Comparison of ENCODE assay signal across 10 mouse cellular contexts in genomic region chr14:30586780-30587461, GRCm38 (mm10). TPM values are rescaled to one million over a fixed set of nuclear protein-coding genes. Genes with fewer than 3 reads are reported as not detected.
DNase-seq lines count a peak whose midpoint lies in the region; ATAC-seq and TF ChIP-seq lines count a peak whose summit lies in the region.
"Had no signal": no experiment of that assay in that cellular context is flagged by ENCODE, and none has a peak within 500 bp of the region (broad histone marks: within the 10 kb centered on the region; RNA-seq: fewer than 3 reads in every experiment).

No protein-coding gene starts in this region.

- WGBS in forebrain, embryonic 10.5 days: 77% methylated on average over 7 of the region's 7 CpGs
- WGBS in forebrain, embryonic 11.5 days: 71% methylated on average over 7 of the region's 7 CpGs
- WGBS in lung, postnatal 0 days: 19% methylated on average over 7 of the region's 7 CpGs
- 51% methylated on average over 7 of the region's 7 CpGs for WGBS in hindbrain, embryonic 12.5 days
- 39% methylated on average over 7 of the region's 7 CpGs for WGBS in neural tube, embryonic 14.5 days

- no peak overlapping the region for H3K4me2 ChIP-seq in forebrain, embryonic 11.5 days (ENCODE audit: low read depth, low read length, severe bottlenecking)
- no peak overlapping the region for H3K4me2 ChIP-seq in lung, postnatal 0 days (replicated peaks; ENCODE audit: low read depth, low read length)
- H3K4me2 ChIP-seq in hindbrain, embryonic 12.5 days (replicated peaks): no peak overlapping the region
- no peak overlapping the region for H3K4me2 ChIP-seq in neural tube, embryonic 14.5 days (ENCODE audit: low read depth, low read length)

- peaks cover 43% of the 10 kb centered on the region for H3K4me1 ChIP-seq in forebrain, embryonic 10.5 days
- peaks cover 7% of the 10 kb centered on the region; the same call in 1 of the 2 replicates for H3K4me1 ChIP-seq in forebrain, embryonic 11.5 days (replicated peaks; ENCODE audit: control insufficient read depth, insufficient read depth, low read length)
- H3K4me1 ChIP-seq in lung, postnatal 0 days (ENCODE audit: insufficient read depth, low read depth, low read length): peaks cover 9% of the 10 kb centered on the region; the same call in 1 of the 2 replicates
- H3K4me1 ChIP-seq in hindbrain, embryonic 12.5 days: peaks cover 26% of the 10 kb centered on the region
- H3K4me1 ChIP-seq in neural tube, embryonic 14.5 days (ENCODE audit: control insufficient read depth, insufficient read depth, low read length): no peaks in the 10 kb centered on the region; the same call in none of the 2 replicates

- H3K9ac ChIP-seq in forebrain, embryonic 11.5 days (ENCODE audit: low read length): no peak overlapping the region
- H3K9ac ChIP-seq in lung, postnatal 0 days (replicated peaks; ENCODE audit: low read depth): no peak overlapping the region
- no peak overlapping the region for H3K9ac ChIP-seq in hindbrain, embryonic 12.5 days
- no peak overlapping the region for H3K9ac ChIP-seq in neural tube, embryonic 14.5 days (replicated peaks; ENCODE audit: low read depth, low read length)

- ATAC-seq in forebrain, embryonic 11.5 days (replicated peaks; ENCODE audit: low FRiP score): no peak
- ATAC-seq in lung, postnatal 0 days: peak; percentile 46
- ATAC-seq in hindbrain, embryonic 12.5 days (ENCODE audit: low FRiP score): peak; percentile 39; the same call in 1 of the 2 replicates
- ATAC-seq in neural tube, embryonic 14.5 days (ENCODE audit: low read depth): peak; percentile 50; the same call in 1 of the 2 replicates

- H3K27me3 ChIP-seq in forebrain, embryonic 10.5 days (ENCODE audit: poor library complexity, severe bottlenecking): no peaks in the 10 kb centered on the region
- no peaks in the 10 kb centered on the region for H3K27me3 ChIP-seq in forebrain, embryonic 11.5 days (ENCODE audit: control insufficient read depth, insufficient read depth, low read length)
- H3K27me3 ChIP-seq in lung, postnatal 0 days (replicated peaks; ENCODE audit: insufficient read depth, low read length): no peaks in the 10 kb centered on the region
- peaks cover 4% of the 10 kb centered on the region for H3K27me3 ChIP-seq in hindbrain, embryonic 12.5 days
- H3K27me3 ChIP-seq in neural tube, embryonic 14.5 days (ENCODE audit: control insufficient read depth, insufficient read depth, low read length): no peaks in the 10 kb centered on the region

- H3K27ac ChIP-seq in forebrain, embryonic 10.5 days: peak overlapping the region; percentile 3
- no peak overlapping the region for H3K27ac ChIP-seq in forebrain, embryonic 11.5 days (ENCODE audit: low read depth, low read length)
- no peak overlapping the region for H3K27ac ChIP-seq in lung, postnatal 0 days (ENCODE audit: low read length)
- H3K27ac ChIP-seq in hindbrain, embryonic 12.5 days: 0 out of 2 replicates have a peak overlapping the region, but pooled peaks have one; percentile 30
- H3K27ac ChIP-seq in neural tube, embryonic 14.5 days (ENCODE audit: low read depth, low read length): no peak overlapping the region

- no peak; the same call in 1 of the 2 replicates for TF ChIP-seq CTCF in lung, postnatal 0 days (IDR thresholded peaks at IDR 0.05)

- no peaks in the 10 kb centered on the region for H3K36me3 ChIP-seq in forebrain, embryonic 10.5 days (replicated peaks)
- H3K36me3 ChIP-seq in forebrain, embryonic 11.5 days (ENCODE audit: control insufficient read depth, insufficient read depth, low read length): no peaks in the 10 kb centered on the region
- H3K36me3 ChIP-seq in lung, postnatal 0 days (ENCODE audit: insufficient read depth, low read length): no peaks in the 10 kb centered on the region
- no peaks in the 10 kb centered on the region for H3K36me3 ChIP-seq in hindbrain, embryonic 12.5 days
- no peaks in the 10 kb centered on the region for H3K36me3 ChIP-seq in neural tube, embryonic 14.5 days (ENCODE audit: control insufficient read depth, insufficient read depth, low read length)

- DNase-seq in forebrain, embryonic 10.5 days (ENCODE audit: extremely low spot score, low spot score): no peak
- DNase-seq in forebrain, embryonic 11.5 days (ENCODE audit: low spot score): no peak
- peak; percentile 66 for DNase-seq in lung, postnatal 0 days (ENCODE audit: low spot score)
- DNase-seq in lung, postnatal 36 days: no peak
- no peak for DNase-seq in thymus, adult 18-20 months
- DNase-seq in frontal cortex, postnatal 25 days (ENCODE audit: low spot score in 2 of 2): no peak
- DNase-seq: heart, adult 18-20 months; spleen, adult 18-20 months had no signal

- no peaks in the 10 kb centered on the region for H3K9me3 ChIP-seq in forebrain, embryonic 10.5 days
- H3K9me3 ChIP-seq in forebrain, embryonic 11.5 days (ENCODE audit: control insufficient read depth, low read length): no peaks in the 10 kb centered on the region
- no peaks in the 10 kb centered on the region for H3K9me3 ChIP-seq in lung, postnatal 0 days (ENCODE audit: low read length)
- H3K9me3 ChIP-seq in hindbrain, embryonic 12.5 days (replicated peaks): no peaks in the 10 kb centered on the region
- no peaks in the 10 kb centered on the region for H3K9me3 ChIP-seq in neural tube, embryonic 14.5 days (ENCODE audit: control insufficient read depth, low read length)

- no peak for TF ChIP-seq EP300 in lung, postnatal 0 days (IDR thresholded peaks at IDR 0.05)

- H3K4me3 ChIP-seq in forebrain, embryonic 10.5 days: no peak overlapping the region
- H3K4me3 ChIP-seq in forebrain, embryonic 11.5 days (ENCODE audit: low read depth, low read length): no peak overlapping the region
- H3K4me3 ChIP-seq in lung, postnatal 0 days (ENCODE audit: low read depth, low read length): no peak overlapping the region
- no peak overlapping the region for H3K4me3 ChIP-seq in hindbrain, embryonic 12.5 days
- H3K4me3 ChIP-seq in neural tube, embryonic 14.5 days (ENCODE audit: low read depth, low read length): no peak overlapping the region

RNA-seq across cellular contexts. Expression of gene Tkt, which starts 38.8 kb away (rescaled TPM):
- polyA plus RNA-seq in forebrain, embryonic 10.5 days (2016; fragmentation: Nextera tagmentation; extraction: Ambion mirVana): 338 and 351 TPM in 2 replicates
- 118 and 135 TPM in 2 replicates for polyA plus RNA-seq in forebrain, embryonic 11.5 days (2014; fragmentation: Nextera tagmentation; extraction: Ambion mirVana)
- polyA plus RNA-seq in lung, postnatal 0 days (2015; fragmentation: Nextera tagmentation; extraction: Ambion mirVana): 121 and 132 TPM in 2 replicates
- 210 and 216 TPM in 2 replicates for polyA plus RNA-seq in hindbrain, embryonic 12.5 days (2016; fragmentation: Nextera tagmentation; extraction: Ambion mirVana)
- 81.9 and 169 TPM in 2 replicates for polyA plus RNA-seq in neural tube, embryonic 14.5 days (2014; fragmentation: Nextera tagmentation; extraction: Ambion mirVana)

RNA-seq across cellular contexts. Expression of gene Prkcd, which starts 39.1 kb away (rescaled TPM):
- polyA plus RNA-seq in forebrain, embryonic 10.5 days (2016; fragmentation: Nextera tagmentation; extraction: Ambion mirVana): 23.6 and 24.8 TPM in 2 replicates
- 26.2 and 26.8 TPM in 2 replicates for polyA plus RNA-seq in forebrain, embryonic 11.5 days (2014; fragmentation: Nextera tagmentation; extraction: Ambion mirVana)
- 59.4 and 68.4 TPM in 2 replicates for polyA plus RNA-seq in lung, postnatal 0 days (2015; fragmentation: Nextera tagmentation; extraction: Ambion mirVana)
- 42.3 and 44.2 TPM in 2 replicates for polyA plus RNA-seq in hindbrain, embryonic 12.5 days (2016; fragmentation: Nextera tagmentation; extraction: Ambion mirVana)
- 20.6 and 36.6 TPM in 2 replicates for polyA plus RNA-seq in neural tube, embryonic 14.5 days (2014; fragmentation: Nextera tagmentation; extraction: Ambion mirVana)

Comparison
In these comparisons a context has a peak if more than half of its experiments do, and no peak if none do; other contexts are left out.
1. H3K27ac ChIP-seq: peak in forebrain, embryonic 10.5 days (single experiment) and hindbrain, embryonic 12.5 days (single experiment); none in forebrain, embryonic 11.5 days (single experiment), lung, postnatal 0 days (single experiment) and neural tube, embryonic 14.5 days (single experiment).